Mouse (Mus musculus): ENCODE measurements around the gene Ptma.

- TF ChIP-seq FLI1 (IDR thresholded peaks at IDR 0.05; ENCODE audit: low read length) (no peak), GATA1 (IDR thresholded peaks at IDR 0.05; ENCODE audit: borderline replicate concordance, low read length) (no peak)
Measured at GRCm38 (mm10) chr1:86497361-86497760, 29.2 kb upstream of the Ptma start.

All from megakaryocyte, embryonic 14.5 days (primary cell).